Mouse (Mus musculus) MN1 (cell line): ENCODE data around the gene Ube2h.

Source experiments
- DNase-seq: peaks from one replicate; pipeline ENCODE4 v3.0.0-alpha.2; 2016; ENCODE audit warnings: low spot score

The Ube2h gene

GRCm38 (mm10) chr6:30304399-30304917, at the start of gene Ube2h:
TSS of gene Ube2h (minus strand) at chr6:30304539.
- peak; percentile 98 for DNase-seq

DNA sequence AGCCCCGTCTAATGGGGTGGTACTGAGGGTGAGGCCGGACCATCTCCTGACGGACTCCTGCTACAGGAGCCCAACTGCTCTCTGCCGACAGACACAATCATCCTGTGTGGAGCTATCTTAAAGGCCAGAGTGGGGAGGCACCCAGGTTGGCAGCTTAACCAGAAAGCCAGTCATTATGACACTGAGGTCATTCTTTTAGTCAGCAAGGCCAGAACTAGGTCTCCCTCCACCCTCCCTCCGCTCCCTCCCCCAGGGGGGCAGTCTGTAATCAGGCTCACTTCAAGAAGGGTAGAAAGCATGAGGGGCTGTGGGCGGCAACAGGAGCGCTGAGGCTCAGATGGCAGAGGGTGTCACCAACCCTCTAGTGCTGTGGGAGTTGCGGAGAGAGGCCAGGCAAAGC, 49.3 kb upstream of the Ube2h start:
- no peak for DNase-seq

DNA sequence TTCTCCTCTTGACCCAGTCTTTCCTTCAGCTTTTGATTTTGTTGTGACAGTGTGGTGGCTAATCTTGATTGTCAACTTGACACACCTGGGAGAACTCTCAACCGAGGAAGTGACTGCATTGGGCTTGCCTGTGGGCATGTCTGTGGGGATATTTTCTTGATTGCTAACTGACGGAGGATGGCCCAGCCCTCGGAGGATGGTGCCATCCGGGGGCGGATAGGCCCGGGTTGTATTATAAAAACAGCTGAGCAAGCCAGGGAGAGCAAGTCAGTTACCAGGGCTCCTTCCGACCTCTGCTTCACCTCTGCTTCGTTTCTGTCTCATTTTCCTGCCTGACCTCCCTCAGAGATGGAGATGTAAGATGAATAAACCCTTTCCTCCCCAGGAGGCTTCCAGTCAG, 48.4 kb upstream of the Ube2h start:
- no peak for DNase-seq

DNA sequence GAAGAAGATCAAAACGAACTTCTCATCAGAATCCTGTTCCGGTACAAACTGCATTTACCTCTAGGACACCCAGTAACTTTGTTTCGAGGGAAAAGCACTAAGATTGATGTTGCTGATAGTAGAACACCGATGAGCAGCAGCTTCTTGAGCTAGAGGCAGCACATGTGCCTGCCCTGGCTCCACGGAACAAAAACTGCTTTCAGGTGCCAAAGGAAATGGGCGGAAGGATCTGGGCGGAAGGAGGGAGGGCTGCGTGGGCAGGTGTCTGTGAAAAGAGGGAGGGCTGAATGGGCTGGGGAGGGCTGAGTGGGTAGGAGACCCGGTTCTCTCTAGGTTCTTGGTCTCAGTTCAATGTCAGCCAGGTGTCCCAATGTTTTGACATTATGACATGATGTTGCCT, 47.0 kb upstream of the Ube2h start:
- DNase-seq: no peak

DNA sequence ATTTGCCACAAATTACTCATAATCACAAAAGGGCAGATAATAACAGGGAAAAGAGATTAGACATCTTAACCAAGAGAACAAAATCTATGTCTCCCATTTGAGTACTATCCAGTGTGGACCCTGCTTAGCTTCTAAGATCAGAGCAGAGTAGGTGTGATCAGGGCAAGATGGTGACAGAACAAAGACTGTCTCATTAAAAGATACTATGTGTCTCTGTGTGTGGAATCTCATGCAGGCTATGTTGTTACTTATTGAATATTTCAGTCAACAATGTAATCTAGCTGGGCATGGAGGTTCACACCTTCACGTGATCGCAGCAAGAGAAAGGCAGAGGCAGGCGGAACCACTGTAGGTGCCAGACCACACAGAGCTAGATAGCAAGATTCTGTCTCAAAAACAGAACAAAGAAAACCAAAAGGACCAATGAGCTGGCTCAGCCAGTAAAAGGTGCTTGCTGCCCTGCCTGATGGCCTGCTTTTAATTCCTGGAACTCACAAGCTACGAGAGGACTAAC, 43.0 kb upstream of the Ube2h start:
- no peak for DNase-seq

DNA sequence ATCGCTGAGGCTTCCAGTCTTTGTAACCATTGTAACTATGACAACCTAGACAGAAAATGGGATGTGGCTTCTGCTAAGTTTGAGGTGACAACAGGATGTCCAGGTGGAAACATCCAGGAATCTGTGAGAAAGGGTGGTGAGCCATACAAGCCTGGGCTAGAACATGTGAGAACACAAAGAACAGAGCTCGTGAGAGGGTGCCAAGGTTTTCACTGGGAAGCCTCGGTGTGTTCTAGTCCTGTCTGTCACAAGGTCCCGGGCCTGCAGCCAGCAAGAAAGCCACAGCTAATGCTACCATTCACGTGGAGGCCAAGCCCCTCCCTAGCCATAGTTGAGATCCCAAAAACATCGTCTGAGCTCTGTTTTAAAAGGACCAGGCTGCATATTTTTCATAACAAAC, 42.4 kb upstream of the Ube2h start:
- peak; percentile 22 for DNase-seq

- peak; percentile 37 for DNase-seq
Observed at GRCm38 (mm10) chr6:30344032-30344431, 39.7 kb upstream of the Ube2h start.

GRCm38 (mm10) chr6:30340231-30340873, 36.0 kb upstream of the Ube2h start:
- no peak for DNase-seq

DNA sequence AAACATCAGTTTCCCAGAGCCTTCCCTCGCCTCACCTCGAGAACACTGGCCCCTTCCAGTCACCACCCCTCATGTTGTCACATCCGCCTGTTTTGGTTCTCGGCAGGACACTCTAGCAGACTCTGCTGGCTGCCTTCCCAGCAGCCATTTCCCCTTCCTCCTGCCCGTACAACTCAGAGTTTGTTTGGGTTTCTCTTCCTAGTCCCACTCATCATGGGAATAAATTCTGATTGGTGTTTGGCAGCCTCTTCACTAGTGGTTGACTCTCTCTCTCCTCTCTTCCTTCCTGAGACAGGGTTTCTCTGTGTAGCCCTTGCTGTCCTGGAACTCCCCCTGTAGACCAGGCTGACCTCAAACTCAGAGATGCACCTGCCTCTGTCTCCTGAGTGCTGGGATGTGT, 32.6 kb upstream of the Ube2h start:
- DNase-seq: peak; percentile 56

- no peak for DNase-seq
Observed at GRCm38 (mm10) chr6:30332262-30332661, 27.9 kb upstream of the Ube2h start.

DNA sequence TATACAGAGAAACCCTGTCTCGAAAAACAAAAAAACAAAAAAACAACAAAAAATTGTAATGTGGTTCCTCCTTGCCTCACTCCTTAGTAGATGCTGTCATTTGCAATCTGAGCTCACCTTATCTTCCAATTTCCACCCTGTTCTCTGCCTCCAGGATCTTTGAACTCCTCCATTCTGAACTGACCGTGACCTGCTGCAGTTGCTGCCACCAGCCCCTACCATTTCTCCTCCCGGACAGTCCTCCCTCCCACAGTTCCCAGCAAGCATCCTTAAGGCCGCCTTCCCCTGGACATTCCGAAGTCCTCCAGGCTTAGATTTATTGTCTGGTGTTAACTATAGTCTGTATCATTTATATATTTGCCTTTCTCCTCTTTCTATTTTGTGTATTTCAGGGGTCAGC, 26.4 kb upstream of the Ube2h start:
- no peak for DNase-seq

- no peak for DNase-seq
Observed at GRCm38 (mm10) chr6:30325932-30326501, 21.7 kb upstream of the Ube2h start.

DNA sequence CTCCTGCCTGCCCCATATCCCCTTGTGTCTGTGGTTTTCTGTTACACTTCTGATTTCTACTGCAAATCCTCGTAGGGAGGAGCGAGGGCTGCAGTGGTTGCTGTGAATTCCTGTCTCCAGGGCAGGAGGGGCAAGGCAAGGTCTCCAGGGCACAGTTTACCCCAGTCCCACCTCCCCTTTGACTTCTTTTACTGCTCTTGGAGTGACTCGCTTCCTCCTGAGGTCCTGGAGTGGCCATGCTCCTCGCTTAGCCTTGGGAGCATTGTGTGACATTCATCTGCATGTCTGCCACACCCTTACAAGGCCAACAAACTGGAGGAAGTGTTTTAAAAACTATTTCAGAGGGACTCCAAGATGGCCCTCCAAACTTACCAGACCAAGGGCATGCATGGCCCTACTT, 16.7 kb upstream of the Ube2h start:
- DNase-seq: no peak

DNA sequence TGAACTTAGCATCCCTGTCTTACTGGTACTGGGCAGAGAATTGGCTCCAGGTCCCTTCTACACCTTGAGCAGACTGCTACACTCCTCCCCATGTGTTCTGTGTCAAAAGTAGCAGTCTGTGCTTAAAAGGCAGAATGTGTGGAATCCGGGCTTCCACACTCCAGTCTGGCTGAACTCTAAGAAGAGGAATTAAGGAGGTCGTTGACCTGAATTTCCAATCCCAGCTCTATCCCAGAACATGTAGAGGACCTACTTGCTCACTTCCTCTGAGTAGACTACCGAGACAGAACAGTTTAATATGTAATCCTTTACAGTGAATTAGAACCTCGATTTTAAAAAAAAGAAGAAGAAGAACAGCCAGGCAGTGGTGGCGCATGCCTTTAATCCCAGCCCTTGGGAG, 14.9 kb upstream of the Ube2h start:
- no peak for DNase-seq

DNA sequence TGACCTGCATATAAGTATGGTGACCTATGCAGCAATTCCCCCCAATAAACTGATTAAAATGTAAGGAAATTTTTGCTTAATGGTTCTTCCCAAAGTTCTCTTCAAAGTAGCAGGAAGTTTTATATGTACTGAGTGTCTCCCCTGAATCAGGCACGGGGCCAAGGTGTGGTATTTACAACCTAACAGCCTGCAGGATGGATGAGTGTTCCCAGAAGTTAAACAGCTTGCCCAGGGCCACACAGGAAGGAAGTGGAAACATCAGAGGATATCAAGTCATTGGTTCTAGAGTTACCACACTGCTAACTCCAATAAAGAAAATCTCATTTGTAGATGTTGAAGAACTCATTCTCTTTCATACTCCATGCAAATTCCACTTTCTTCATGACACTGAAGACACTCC, 7.7 kb upstream of the Ube2h start:
- DNase-seq: no peak

DNA sequence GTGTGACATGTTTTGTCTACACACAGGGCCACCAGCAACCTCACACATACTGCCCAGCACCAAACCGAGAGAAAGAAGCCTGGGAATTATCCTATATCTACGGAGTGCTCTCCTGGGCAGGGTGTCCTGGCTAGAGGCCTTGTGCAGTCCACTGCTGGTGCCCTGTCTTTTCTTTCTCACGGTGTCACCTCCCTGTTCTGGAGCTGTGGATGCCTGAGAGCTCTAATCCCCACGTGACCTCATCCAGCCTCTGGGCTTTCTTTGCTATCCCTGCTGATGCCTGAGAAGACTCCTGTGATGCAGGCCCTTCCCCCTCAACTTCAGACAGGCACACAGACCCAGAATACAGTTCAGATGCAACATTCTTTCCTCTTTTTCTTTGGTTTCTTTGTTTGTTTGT, 4.4 kb upstream of the Ube2h start:
- peak; percentile 37 for DNase-seq

GRCm38 (mm10) chr6:30307691-30308090, 3.4 kb upstream of the Ube2h start:
- peak; percentile 28 for DNase-seq

GRCm38 (mm10) chr6:30303771-30304398, 454 bp downstream of the Ube2h start:
- DNase-seq: peak; percentile 45

DNA sequence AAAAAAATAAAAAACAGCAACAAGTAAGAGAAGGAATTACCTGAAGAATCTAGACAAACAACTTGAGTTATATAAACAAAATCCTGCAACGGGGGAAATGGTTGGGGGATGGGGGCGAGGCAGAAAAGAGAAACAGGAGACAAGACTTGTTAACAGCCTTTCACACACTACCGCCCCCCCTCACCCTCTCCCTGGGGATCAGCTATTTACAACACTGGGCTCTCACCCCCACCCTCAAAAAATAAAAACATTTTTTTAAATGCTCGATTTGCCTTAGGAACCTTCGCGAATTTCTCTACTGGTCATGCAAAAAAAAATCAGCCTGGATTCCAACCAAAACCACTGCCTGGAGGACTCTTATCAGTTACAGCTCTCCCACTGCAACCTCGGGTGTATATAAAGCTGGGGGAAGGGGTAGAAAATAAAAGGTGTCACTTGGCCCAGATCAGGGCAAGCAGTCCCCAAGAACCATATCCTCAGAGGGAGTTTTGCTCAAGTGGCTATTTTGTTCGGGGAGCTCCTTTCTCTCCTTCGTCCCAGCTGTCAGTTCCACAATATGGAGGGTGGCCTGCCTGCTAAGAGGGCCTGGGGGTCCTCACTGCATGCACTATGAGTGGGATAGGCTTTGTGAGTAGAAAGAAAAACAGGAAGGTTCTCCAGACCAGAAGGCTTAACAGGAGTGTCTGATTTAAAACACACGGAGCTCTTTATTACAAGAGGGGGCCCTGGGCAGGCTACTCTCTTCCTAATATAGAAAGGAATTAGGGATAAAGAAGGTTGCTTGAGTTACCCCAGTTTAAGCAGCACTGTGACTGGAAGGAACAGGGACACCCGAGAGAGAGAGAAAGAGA, 1.3 kb downstream of the Ube2h start:
- DNase-seq: peak; percentile 37

DNA sequence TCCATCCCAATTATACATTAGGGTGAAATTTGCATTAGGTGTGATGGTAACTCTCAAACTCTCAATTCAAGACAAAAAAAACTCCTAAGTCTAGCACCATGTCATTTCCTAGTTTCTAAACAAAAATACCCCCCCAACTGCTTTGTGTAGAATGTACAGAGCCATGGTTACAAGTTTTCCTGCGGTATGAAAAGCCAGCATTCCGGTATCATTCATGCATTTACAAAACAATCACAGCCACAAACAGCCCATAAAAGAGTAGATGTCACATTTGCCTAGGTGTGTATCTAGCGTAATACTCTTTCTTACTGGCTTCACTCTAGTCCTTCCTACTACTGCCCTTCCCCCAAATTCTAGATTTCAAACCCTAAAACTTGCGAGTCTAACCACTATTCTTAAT, 2.2 kb downstream of the Ube2h start:
- DNase-seq: no peak

GRCm38 (mm10) chr6:30300901-30301300, 3.4 kb downstream of the Ube2h start:
- peak; percentile 40 for DNase-seq

DNA sequence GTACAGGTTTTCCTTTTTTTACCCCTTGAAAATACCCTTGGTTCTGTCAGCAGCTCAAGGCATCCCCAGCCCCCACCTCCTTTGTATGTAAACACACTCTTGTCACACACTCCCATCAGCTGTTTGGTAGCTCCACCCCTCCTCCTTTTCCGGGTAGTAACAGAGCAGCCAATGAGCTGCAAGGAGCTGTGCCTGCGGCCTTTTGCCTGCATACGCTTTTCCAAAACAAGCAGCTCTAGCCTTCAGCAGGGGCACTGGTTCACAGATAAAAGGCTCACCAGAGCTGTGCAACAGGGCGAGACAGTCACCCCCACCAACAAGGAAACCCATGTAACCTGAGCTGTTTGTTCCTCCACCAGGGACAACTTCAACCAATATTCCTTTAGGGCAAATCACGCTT, 4.0 kb downstream of the Ube2h start:
- peak; percentile 91 for DNase-seq
